Mouse (Mus musculus) erythroblast, embryonic 14.5 days (primary cell): ENCODE measurements around the gene Tor1a.

Source experiments
- GATA1 ChIP-seq: IDR thresholded peaks from 2 replicates; pipeline ENCODE4 v1.6.1; 2012; ENCODE audit warnings: low read length, inconsistent platforms, mixed read lengths
- TAL1 ChIP-seq: IDR thresholded peaks from 3 replicates; pipeline ENCODE4 v1.6.1; 2012; ENCODE audit warnings: low read length, inconsistent platforms, mixed read lengths

DNA sequence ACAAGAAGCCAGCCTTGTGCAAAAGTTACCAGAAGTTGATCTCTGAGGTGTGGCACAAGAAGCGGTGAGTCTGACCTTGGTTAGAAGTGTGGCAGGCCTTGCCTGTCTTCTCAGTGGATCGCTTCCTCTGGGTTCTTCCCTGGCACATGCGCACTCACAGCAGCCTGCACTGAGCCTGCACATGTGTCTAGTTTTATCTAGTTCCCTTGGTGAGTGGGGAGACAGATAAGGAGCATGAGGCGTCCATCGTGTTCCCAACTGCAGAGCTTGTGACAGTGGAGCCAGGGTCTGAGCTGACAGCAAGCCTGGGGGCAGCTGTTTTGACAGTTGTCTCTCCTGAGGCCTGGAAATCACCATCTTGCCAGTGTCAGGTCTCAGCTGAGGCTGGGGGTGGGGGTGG lies 38.7 kb upstream of the Tor1a start:
- TF ChIP-seq TAL1 (peak; percentile 57), GATA1 (peak; percentile 98)
